Mouse (Mus musculus): ENCODE results near the gene Fzd10. TPM values are rescaled to one million over a fixed set of nuclear protein-coding genes. Genes with fewer than 3 reads are reported as not detected.

The Fzd10 gene
- polyA plus RNA-seq, 1 experiment from 2014 or later = 21.6 TPM

DNA sequence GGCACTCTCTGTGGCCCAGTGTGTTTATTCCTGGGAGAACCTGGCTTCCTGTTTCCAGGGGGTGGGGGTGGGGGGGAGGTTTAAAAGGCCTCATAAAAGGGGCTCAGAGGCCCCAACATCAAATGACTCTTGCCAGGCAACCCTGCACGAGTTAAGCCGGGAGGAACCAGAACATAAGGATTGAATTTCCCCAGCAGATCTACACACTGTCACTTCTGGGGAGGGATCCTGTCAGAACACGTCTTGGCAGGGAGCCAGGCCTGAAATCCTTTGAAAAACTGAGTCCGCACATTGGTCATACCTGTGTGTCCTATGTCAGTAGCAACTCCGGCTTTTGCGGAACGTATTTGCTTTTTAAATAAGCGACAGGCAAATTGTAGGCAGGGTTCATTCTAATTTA, 19.3 kb downstream of the Fzd10 start:
- H3K36me3 ChIP-seq (ENCODE audit: control insufficient read depth, insufficient read depth, low read length) = no peaks in the 10 kb centered on the region
- WGBS = 18% methylated on average over 8 of the region's 8 CpGs
- peaks cover 15% of the 10 kb centered on the region for H3K4me1 ChIP-seq (ENCODE audit: control insufficient read depth, insufficient read depth, low read length)
- no peaks in the 10 kb centered on the region for H3K27me3 ChIP-seq (ENCODE audit: control insufficient read depth, insufficient read depth, low read length)
- no peak overlapping the region for H3K9ac ChIP-seq (ENCODE audit: low read length)
- H3K4me2 ChIP-seq (ENCODE audit: low read depth) = no peak overlapping the region
- ATAC-seq (ENCODE audit: insufficient read depth, low FRiP score, low TSS enrichment) (no peak), DNase-seq (ENCODE audit: low spot score) (no peak)
- no peak overlapping the region for H3K27ac ChIP-seq (ENCODE audit: low read depth, low read length)
- H3K9me3 ChIP-seq (ENCODE audit: control insufficient read depth, low read length) = no peaks in the 10 kb centered on the region
- H3K4me3 ChIP-seq (ENCODE audit: low read depth, low read length) = no peak overlapping the region

DNA sequence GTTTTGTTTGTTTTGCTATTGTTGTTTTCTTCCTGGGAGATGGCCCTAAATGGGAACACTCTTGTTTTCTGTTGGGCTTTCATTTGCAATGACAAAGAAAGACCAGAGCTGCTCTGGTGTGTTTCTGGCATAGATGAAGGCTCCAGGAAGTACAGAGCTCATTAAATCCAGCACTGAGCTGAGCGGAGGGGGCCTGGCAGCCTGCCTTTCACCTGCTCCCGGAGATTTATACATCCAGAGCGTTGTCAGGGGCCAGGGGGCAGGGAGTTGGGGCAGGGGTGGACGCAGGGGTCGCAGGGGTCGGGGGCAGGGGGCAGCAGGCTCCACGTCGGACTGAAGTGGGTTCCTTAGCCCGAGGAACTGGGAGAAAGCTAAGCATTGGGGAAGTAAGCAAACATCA, 19.8 kb downstream of the Fzd10 start:
- Histone ChIP-seq H3K9me3 (ENCODE audit: control insufficient read depth, low read length) (no peaks in the 10 kb centered on the region), H3K4me2 (ENCODE audit: low read depth) (no peak overlapping the region), H3K36me3 (ENCODE audit: control insufficient read depth, insufficient read depth, low read length) (no peaks in the 10 kb centered on the region), H3K27ac (ENCODE audit: low read depth, low read length) (no peak overlapping the region), H3K9ac (ENCODE audit: low read length) (no peak overlapping the region), H3K4me3 (ENCODE audit: low read depth, low read length) (no peak overlapping the region), H3K27me3 (ENCODE audit: control insufficient read depth, insufficient read depth, low read length) (no peaks in the 10 kb centered on the region), H3K4me1 (ENCODE audit: control insufficient read depth, insufficient read depth, low read length) (peaks cover 15% of the 10 kb centered on the region)
- ATAC-seq (ENCODE audit: insufficient read depth, low FRiP score, low TSS enrichment) (no peak), DNase-seq (ENCODE audit: low spot score) (no peak)
- 0% methylated on average over 9 of the region's 9 CpGs for WGBS

DNA sequence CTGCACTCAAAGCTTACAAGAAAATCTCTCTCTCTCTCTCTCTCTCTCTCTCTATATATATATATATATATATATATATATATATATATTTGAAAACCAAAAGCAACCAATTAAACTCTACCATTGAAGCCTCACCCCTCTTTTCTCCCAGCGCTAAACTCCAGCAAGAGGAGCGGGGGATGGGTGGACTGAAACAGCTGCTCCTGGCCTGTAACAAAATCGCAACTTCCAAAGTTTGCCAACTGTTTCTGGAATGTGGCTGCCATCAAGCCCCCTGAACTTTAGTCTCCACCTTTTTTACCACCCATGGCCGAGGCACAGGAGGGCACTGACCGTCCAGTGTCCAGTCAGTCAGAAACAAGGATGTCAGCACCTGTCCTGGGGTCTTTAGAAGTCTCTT, 27.1 kb downstream of the Fzd10 start:
- 47% methylated on average over 5 of the region's 5 CpGs for WGBS
- H3K4me2 ChIP-seq (ENCODE audit: low read depth) = no peak overlapping the region
- no peak overlapping the region for H3K27ac ChIP-seq (ENCODE audit: low read depth, low read length)
- H3K27me3 ChIP-seq (ENCODE audit: control insufficient read depth, insufficient read depth, low read length) = no peaks in the 10 kb centered on the region
- no peaks in the 10 kb centered on the region for H3K9me3 ChIP-seq (ENCODE audit: control insufficient read depth, low read length)
- H3K9ac ChIP-seq (ENCODE audit: low read length) = no peak overlapping the region
- DNase-seq (ENCODE audit: low spot score) (no peak), ATAC-seq (ENCODE audit: insufficient read depth, low FRiP score, low TSS enrichment) (no peak)
- H3K4me1 ChIP-seq (ENCODE audit: control insufficient read depth, insufficient read depth, low read length) = no peaks in the 10 kb centered on the region
- H3K36me3 ChIP-seq (ENCODE audit: control insufficient read depth, insufficient read depth, low read length) = no peaks in the 10 kb centered on the region
- H3K4me3 ChIP-seq (ENCODE audit: low read depth, low read length) = no peak overlapping the region

DNA sequence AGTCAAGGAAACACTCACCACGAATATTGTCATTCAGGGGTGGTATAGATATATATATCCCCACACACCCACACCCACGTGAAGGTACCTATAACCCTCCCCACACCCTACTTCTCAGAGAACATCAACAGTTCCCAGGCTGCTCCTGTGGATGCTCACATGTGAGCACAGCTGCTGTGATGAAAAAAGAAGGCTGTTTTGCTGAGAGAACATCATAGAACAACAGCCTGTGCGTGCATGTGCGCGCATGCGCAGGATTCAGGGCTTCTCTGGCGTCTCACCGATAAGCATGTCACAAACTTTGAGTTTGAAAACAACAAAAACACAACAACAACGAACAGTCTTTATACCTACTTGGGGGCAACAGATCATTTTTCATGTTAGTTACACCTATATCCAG, 36.0 kb downstream of the Fzd10 start:
- no peak overlapping the region for H3K4me2 ChIP-seq (ENCODE audit: low read depth)
- ATAC-seq (ENCODE audit: insufficient read depth, low FRiP score, low TSS enrichment) (no peak), DNase-seq (ENCODE audit: low spot score) (no peak)
- H3K4me3 ChIP-seq (ENCODE audit: low read depth, low read length) = no peak overlapping the region
- no peaks in the 10 kb centered on the region for H3K27me3 ChIP-seq (ENCODE audit: control insufficient read depth, insufficient read depth, low read length)
- H3K9ac ChIP-seq (ENCODE audit: low read length) = no peak overlapping the region
- no peaks in the 10 kb centered on the region for H3K4me1 ChIP-seq (ENCODE audit: control insufficient read depth, insufficient read depth, low read length)
- no peaks in the 10 kb centered on the region for H3K36me3 ChIP-seq (ENCODE audit: control insufficient read depth, insufficient read depth, low read length)
- WGBS = 93% methylated on average over 9 of the region's 9 CpGs
- H3K9me3 ChIP-seq (ENCODE audit: control insufficient read depth, low read length) = no peaks in the 10 kb centered on the region
- no peak overlapping the region for H3K27ac ChIP-seq (ENCODE audit: low read depth, low read length)

DNA sequence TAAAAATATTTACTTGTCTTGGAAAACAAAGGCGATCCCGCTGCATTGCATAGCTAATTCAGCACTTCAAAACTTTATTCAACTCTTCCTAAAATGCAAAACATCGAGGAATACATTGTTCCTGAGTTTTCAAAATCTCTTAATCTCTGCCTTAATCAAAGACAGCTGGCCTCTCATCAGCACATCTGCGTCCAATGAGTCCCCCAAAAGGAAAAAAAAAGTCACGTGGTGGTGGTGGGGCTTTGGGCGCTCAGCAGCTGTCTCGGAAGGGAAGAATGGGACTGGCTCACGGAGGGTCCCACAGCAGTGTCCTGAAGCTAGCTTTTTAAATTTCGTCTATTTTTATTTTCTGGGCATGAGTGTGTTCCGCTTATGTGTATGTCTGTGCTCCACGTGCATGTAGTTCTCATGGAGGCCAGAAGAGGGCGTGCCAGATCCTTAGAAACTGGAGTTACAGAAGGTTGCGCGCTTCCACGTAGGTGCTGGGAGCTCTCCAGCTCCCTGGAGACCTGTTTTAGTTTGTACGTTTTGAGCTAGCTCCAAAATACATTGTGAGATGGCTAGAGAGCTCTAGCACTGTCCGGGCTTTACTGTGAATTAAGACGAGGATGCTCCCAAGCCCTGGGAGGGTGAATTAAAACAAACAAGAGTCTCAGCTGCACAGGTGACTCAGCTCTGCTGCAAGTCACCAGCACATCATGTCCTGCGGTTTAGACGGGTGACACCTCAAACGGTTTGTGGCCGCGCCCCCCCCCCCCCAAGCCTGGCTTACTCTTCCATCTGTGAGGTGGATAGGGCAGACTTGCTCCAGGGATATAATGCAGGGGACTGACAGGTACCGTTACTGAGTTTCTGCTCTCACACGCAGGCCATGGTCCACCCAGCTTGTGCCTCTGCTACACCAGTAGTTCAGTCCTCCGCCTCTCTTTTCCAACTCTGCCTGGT, 36.7 kb downstream of the Fzd10 start:
- H3K36me3 ChIP-seq (ENCODE audit: control insufficient read depth, insufficient read depth, low read length) = no peaks in the 10 kb centered on the region
- ATAC-seq (ENCODE audit: insufficient read depth, low FRiP score, low TSS enrichment) (no peak), DNase-seq (ENCODE audit: low spot score) (no peak)
- H3K9me3 ChIP-seq (ENCODE audit: control insufficient read depth, low read length) = no peaks in the 10 kb centered on the region
- H3K4me1 ChIP-seq (ENCODE audit: control insufficient read depth, insufficient read depth, low read length) = no peaks in the 10 kb centered on the region
- no peak overlapping the region for H3K4me2 ChIP-seq (ENCODE audit: low read depth)
- no peak overlapping the region for H3K9ac ChIP-seq (ENCODE audit: low read length)
- H3K27me3 ChIP-seq (ENCODE audit: control insufficient read depth, insufficient read depth, low read length) = no peaks in the 10 kb centered on the region
- 86% methylated on average over 26 of the region's 26 CpGs for WGBS
- H3K27ac ChIP-seq (ENCODE audit: low read depth, low read length) = no peak overlapping the region
- no peak overlapping the region for H3K4me3 ChIP-seq (ENCODE audit: low read depth, low read length)

DNA sequence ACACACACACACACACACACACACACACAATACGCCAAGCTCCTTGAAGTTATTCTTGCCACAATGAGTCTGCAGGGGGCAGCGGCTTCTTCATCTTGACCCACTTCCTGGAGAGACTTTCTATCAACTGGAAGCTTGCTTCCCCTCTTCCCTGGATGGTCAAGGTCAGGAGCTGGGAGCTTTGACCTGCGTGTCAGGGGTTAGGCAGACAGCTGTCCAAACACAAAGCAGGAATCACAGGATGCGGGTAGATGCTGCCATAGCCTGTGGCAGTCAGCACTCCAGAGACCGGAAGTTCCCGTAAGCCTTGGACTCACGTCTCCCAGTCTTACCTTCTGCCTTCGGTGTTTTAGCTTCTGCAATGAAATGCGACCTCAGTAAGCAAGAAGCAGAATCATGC, 38.1 kb downstream of the Fzd10 start:
- DNase-seq (ENCODE audit: low spot score) (no peak), ATAC-seq (ENCODE audit: insufficient read depth, low FRiP score, low TSS enrichment) (no peak)
- no peak overlapping the region for H3K27ac ChIP-seq (ENCODE audit: low read depth, low read length)
- H3K9me3 ChIP-seq (ENCODE audit: control insufficient read depth, low read length) = no peaks in the 10 kb centered on the region
- H3K4me3 ChIP-seq (ENCODE audit: low read depth, low read length) = no peak overlapping the region
- no peak overlapping the region for H3K4me2 ChIP-seq (ENCODE audit: low read depth)
- no peaks in the 10 kb centered on the region for H3K4me1 ChIP-seq (ENCODE audit: control insufficient read depth, insufficient read depth, low read length)
- 55% methylated on average over 9 of the region's 9 CpGs for WGBS
- H3K27me3 ChIP-seq (ENCODE audit: control insufficient read depth, insufficient read depth, low read length) = no peaks in the 10 kb centered on the region
- H3K36me3 ChIP-seq (ENCODE audit: control insufficient read depth, insufficient read depth, low read length) = no peaks in the 10 kb centered on the region
- H3K9ac ChIP-seq (ENCODE audit: low read length) = no peak overlapping the region

DNA sequence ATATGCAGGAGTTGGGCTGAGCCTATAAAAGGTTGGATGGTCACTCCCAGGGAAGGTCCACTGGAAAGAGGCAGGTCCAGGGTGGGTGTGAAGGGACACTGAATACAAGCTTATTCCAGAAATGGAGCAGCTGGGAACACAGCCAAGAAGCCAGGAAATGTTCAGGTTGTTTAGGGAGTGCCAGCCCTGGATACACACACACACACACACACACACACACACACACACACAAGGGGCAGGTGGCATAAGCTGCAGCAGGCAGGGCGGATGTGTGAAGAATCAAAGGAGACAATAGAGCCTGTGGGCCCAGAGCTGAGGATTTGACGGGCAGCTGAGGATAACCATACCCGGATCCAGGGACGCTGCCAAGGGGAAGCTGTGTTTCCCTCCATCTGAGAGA, 42.4 kb downstream of the Fzd10 start:
- Histone ChIP-seq H3K36me3 (ENCODE audit: control insufficient read depth, insufficient read depth, low read length) (no peaks in the 10 kb centered on the region), H3K4me2 (ENCODE audit: low read depth) (no peak overlapping the region), H3K9me3 (ENCODE audit: control insufficient read depth, low read length) (no peaks in the 10 kb centered on the region), H3K27me3 (ENCODE audit: control insufficient read depth, insufficient read depth, low read length) (no peaks in the 10 kb centered on the region), H3K9ac (ENCODE audit: low read length) (no peak overlapping the region), H3K4me3 (ENCODE audit: low read depth, low read length) (no peak overlapping the region), H3K27ac (ENCODE audit: low read depth, low read length) (no peak overlapping the region), H3K4me1 (ENCODE audit: control insufficient read depth, insufficient read depth, low read length) (no peaks in the 10 kb centered on the region)
- ATAC-seq (ENCODE audit: insufficient read depth, low FRiP score, low TSS enrichment) (no peak), DNase-seq (ENCODE audit: low spot score) (no peak)
- WGBS = 88% methylated on average over 4 of the region's 4 CpGs

DNA sequence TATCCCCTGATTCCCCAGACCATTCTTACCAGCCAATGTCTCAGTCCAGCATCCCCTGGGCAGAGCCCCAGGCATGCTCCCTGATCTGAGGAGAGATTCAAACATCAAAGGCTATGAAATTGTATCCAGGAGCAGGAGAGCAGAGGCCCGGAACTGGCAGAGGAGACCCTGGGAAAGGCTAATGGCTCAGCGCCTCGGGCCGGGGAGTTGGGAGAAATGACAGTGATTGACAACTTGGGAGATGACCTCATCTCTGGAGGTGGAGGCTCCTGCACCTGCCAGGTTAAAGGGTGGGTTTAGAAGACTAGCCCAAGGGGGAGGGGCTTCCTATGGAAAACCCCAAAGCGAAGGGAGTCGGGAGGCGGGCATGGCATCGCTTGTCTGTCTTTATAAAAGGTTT, 45.1 kb downstream of the Fzd10 start:
- no peak overlapping the region for H3K9ac ChIP-seq (ENCODE audit: low read length)
- no peaks in the 10 kb centered on the region for H3K36me3 ChIP-seq (ENCODE audit: control insufficient read depth, insufficient read depth, low read length)
- H3K27ac ChIP-seq (ENCODE audit: low read depth, low read length) = no peak overlapping the region
- ATAC-seq (ENCODE audit: insufficient read depth, low FRiP score, low TSS enrichment) = no peak
- DNase-seq (ENCODE audit: low spot score) = no peak
- 71% methylated on average over 8 of the region's 8 CpGs for WGBS
- no peaks in the 10 kb centered on the region for H3K4me1 ChIP-seq (ENCODE audit: control insufficient read depth, insufficient read depth, low read length)
- H3K4me2 ChIP-seq (ENCODE audit: low read depth) = no peak overlapping the region
- no peaks in the 10 kb centered on the region for H3K9me3 ChIP-seq (ENCODE audit: control insufficient read depth, low read length)
- no peak overlapping the region for H3K4me3 ChIP-seq (ENCODE audit: low read depth, low read length)
- no peaks in the 10 kb centered on the region for H3K27me3 ChIP-seq (ENCODE audit: control insufficient read depth, insufficient read depth, low read length)

DNA sequence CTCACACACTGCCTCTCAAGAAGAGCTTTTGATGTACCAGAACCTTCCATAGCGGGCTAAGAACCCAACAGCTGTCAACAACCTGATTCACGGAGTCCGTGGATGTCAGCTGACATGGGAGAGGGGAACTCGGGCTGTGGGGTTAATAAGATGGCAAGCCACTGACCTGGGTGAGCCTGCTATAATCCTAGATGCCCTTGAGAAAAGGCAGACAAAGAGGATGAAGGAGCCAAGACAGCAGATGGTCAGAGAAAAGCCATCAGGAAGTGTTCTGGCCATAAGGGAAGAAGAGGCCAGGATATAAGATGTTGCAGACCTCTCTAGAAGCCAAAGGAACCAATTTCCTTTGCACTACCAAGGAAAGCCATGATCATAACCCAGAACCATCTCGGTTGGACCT, 45.6 kb downstream of the Fzd10 start:
- no peaks in the 10 kb centered on the region for H3K36me3 ChIP-seq (ENCODE audit: control insufficient read depth, insufficient read depth, low read length)
- H3K4me2 ChIP-seq (ENCODE audit: low read depth) = no peak overlapping the region
- no peak overlapping the region for H3K9ac ChIP-seq (ENCODE audit: low read length)
- WGBS = 84% methylated on average over 5 of the region's 5 CpGs
- H3K4me3 ChIP-seq (ENCODE audit: low read depth, low read length) = no peak overlapping the region
- no peak overlapping the region for H3K27ac ChIP-seq (ENCODE audit: low read depth, low read length)
- H3K9me3 ChIP-seq (ENCODE audit: control insufficient read depth, low read length) = no peaks in the 10 kb centered on the region
- DNase-seq (ENCODE audit: low spot score) (no peak), ATAC-seq (ENCODE audit: insufficient read depth, low FRiP score, low TSS enrichment) (no peak)
- H3K27me3 ChIP-seq (ENCODE audit: control insufficient read depth, insufficient read depth, low read length) = no peaks in the 10 kb centered on the region
- H3K4me1 ChIP-seq (ENCODE audit: control insufficient read depth, insufficient read depth, low read length) = no peaks in the 10 kb centered on the region
